Mouse (Mus musculus): Measurements from ENCODE around the gene Cabp4. TPM values are rescaled to one million over a fixed set of nuclear protein-coding genes. Genes with fewer than 3 reads are reported as not detected.
"Not testable (repeated sequence)": the region's sequence is repeated elsewhere in the genome, so short reads cannot be mapped to it uniquely, and the experiment has no call there.

The Cabp4 gene
- total RNA-seq, 2 experiments from 2014 or later = not detected

- ATAC-seq (replicated peaks; ENCODE audit: poor library complexity, severe bottlenecking) = no peak
These were observed 16.9 kb downstream of the Cabp4 start for GRCm38 (mm10) chr19:4126759-4127495.

GRCm38 (mm10) chr19:4125741-4126696 is 17.8 kb downstream of the Cabp4 start, which contains the start of gene Aip:
Aip (minus strand) TSS chr19:4125858.
- ATAC-seq (replicated peaks; ENCODE audit: poor library complexity, severe bottlenecking) = peak; percentile 75

- ATAC-seq (replicated peaks; ENCODE audit: poor library complexity, severe bottlenecking) = not testable (repeated sequence)
These were observed 18.6 kb downstream of the Cabp4 start for GRCm38 (mm10) chr19:4125268-4125667.

GRCm38 (mm10) chr19:4124432-4124831 is 19.4 kb downstream of the Cabp4 start:
- ATAC-seq (replicated peaks; ENCODE audit: poor library complexity, severe bottlenecking) = no peak

DNA sequence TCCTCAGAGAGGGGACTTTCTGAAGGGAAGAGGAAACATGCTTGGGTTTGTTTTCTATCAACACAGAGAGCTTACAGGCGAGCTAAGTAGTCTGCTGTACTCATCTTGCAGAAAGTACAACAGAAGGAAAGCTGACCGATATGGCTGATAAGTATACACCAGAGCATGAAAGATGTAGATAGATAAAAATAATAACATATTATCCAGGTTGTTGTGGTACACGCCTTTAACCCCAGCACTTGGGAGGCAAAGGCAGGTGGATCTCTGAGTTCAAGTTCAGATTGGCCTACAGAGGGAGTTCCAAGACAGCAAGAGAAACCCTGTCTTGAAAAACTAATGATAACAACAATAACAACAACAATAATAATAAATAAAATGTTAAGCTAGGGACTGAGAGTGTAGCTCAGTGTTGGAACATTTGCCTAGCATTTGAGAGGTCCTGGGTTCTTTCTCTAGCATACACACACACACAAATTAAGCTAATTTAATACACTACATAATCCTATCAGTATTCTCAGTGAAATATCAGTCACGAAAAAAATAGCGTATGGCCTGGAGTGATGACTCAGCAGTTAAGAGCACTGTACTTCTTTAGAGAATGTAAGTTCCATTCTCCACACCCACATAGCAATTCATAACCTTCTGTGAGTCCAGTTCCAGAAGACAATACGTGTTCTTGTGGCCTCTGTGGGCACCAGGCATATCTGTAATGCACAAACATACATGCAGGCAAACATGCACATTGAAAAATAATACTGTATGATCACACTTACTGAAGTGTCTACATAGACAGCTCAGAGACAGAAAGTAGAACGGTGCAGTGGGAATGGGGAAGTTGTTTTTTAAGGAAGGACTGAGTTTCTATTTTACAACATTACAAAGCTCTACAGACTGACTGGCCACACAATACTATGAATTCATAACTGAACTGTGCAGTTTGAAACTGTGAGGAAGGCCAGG is 21.1 kb downstream of the Cabp4 start:
- ATAC-seq (replicated peaks; ENCODE audit: poor library complexity, severe bottlenecking) = peak; percentile 14; the same call in 1 of the 2 replicates

DNA sequence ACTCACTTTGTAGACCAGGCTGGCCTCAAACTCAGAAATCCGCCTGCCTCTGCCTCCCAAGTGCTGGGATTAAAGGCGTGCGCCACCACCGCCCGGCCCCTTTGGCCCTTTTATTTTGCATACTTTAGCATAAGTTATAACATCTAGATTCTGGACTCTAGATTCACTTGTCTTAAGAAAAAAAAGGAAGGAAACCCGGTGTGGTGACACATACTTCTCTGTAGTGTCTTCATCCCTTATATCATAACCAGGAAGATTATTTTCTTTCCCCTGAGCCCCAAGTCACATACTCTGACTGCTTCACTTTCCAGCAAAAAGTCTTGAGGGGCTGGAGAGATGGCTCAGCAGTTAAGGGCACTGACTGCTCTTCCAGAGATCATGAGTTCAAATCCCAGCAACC is 21.9 kb downstream of the Cabp4 start:
- ATAC-seq (replicated peaks; ENCODE audit: poor library complexity, severe bottlenecking) = peak; percentile 38

DNA sequence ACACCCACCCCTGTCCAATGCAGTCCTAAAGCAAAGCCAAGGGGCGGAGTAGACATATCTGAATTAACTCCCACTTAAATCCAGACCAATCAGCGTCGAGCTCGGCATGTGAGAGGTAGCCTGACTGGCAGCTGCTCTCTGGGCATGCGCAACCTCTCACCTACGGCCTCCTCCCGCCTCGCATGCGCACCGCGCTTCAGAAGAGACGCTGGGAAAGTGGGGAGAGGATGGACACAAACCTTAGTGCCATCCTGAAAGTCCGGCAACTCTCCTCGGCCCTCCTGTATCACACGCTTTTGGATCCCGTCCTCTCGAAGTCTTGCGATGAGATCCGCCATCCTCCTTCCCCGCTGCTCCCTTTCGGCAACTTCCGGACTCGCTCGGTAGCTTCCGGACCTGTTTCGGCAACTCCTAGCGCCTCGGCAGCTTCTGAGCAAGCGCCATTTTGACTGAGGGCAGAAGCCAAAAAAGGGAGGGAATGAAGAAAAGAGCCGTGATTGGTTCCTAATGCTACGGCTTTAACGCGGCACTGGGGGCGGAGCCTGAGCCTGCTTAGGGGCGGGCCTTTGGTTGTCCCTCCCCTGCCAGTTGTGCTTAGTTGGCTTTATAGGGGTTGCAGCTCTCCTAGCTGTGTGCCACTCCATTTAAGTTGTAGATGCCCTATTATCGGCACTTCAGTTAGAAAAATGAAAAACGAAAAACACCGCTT is 22.6 kb downstream of the Cabp4 start:
- peak; percentile 68 for ATAC-seq (replicated peaks; ENCODE audit: poor library complexity, severe bottlenecking)

GRCm38 (mm10) chr19:4120496-4120895 is 23.3 kb downstream of the Cabp4 start:
- ATAC-seq (replicated peaks; ENCODE audit: poor library complexity, severe bottlenecking) = no peak

- ATAC-seq (replicated peaks; ENCODE audit: poor library complexity, severe bottlenecking) = no peak
These were observed 23.9 kb downstream of the Cabp4 start for GRCm38 (mm10) chr19:4119716-4120487.

GRCm38 (mm10) chr19:4118350-4118749 is 25.5 kb downstream of the Cabp4 start:
- no peak for ATAC-seq (replicated peaks; ENCODE audit: poor library complexity, severe bottlenecking)

DNA sequence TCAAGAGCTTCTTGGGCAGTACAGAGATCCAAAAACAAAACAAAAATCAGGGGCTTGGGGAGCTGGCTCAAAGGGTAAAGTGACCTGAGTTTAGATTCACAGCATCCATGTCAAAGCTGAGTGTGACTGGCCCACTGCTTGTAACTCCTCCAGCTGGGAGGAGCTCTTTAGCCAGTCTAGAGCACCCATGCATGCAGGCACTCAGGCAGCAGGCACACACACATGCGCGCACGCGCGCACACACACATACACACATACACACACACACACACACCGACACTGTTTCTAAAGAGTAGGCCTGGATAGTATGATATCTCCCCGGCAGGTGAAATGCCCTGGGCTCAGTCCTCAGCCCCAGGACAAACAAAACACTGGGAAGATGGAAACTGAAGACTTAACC is 26.8 kb downstream of the Cabp4 start:
- no peak for ATAC-seq (replicated peaks; ENCODE audit: poor library complexity, severe bottlenecking)

DNA sequence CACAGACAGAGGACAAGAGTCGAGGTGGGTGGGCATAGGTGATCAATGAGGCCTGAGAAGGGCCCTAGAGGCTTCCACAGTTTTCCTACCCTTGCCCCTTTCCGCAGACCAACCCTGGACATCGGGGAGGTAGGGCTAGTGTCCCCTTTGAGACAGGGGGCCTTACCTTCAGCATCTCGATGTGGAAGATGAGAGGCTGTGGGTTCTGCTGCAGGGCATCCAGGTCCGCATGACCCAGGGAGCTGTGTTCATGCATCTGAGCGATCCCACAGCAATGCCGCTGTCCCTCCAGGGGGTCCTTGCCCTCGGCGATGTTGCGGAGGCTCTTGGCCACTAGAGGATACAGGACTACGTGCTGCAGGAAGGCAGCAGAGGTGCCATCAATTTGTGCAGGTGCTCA is 28.0 kb downstream of the Cabp4 start:
- no peak for ATAC-seq (replicated peaks; ENCODE audit: poor library complexity, severe bottlenecking)

- ATAC-seq (replicated peaks; ENCODE audit: poor library complexity, severe bottlenecking) = no peak
These were observed 28.7 kb downstream of the Cabp4 start for GRCm38 (mm10) chr19:4115144-4115543.

DNA sequence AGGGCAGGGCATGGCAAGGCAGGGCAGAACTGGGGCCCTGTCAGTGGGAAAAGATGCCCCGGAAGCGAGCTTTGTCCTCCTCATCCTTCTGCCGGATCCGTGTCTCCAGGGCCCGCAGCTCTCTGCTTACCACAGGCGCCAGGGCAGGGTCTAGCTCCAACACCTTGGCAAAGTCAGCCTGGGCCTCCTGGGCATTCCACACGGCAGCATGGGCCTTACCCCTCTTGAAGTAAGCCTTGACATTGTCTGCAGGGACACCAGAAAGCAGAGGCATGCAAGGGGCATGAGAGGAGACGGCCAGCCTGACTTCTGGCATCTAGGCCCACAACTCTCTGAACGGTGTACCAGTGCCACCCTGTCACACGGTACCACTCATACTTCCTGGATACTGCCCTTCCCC is 29.3 kb downstream of the Cabp4 start:
- no peak for ATAC-seq (replicated peaks; ENCODE audit: poor library complexity, severe bottlenecking)

DNA sequence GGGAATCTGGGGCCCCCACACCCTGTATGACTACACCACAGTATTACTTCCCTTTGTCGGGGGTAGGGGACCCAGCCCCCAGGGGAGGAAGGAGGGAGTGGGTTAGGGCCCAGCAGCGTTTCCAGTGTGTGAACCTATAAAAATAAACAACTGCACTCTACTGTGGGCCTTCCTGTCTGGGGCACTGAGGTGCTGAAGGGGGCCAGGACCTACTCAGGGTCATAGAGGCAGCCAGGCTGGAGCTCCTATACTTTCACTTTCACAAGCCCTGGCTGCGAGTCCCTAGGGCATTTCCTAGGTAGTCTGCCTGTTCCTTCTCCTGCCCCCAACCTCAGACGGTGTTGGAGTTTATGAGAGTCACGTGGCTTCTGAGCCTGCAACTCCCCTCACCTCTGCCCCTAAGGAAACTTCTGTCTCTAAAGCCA is 30.0 kb downstream of the Cabp4 start:
- peak; percentile 63 for ATAC-seq (replicated peaks; ENCODE audit: poor library complexity, severe bottlenecking)

DNA sequence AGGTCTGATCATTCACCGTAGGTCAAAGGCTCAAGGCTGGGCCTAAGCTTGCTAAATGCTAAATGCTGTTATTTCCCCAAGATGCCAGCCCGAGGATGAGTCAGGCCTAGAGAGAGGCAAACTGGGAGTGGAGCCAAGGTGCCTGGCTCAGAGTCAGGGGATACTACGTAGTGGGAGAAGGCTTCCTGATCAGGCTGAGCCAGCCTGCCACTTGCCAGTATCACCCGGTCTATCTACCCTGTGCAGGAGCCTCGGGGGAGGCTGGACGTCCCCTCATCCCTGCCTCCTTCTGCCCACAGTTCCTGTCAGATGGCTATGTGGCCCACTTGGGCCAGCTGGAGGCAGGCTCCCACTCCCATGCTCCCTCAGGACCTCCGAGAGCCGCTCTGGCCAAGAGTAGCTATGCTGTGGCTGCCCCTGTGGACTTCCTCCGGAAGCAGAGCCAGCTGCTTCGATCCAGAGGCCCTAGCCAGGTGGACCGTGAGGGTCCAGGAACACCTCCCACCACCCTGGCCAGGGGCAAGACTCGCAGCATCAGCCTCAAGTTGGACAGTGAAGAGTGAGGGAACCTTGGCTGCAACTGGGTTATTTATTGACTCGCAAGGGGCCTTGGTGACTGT is 30.5 kb downstream of the Cabp4 start:
- peak; percentile 55 for ATAC-seq (replicated peaks; ENCODE audit: poor library complexity, severe bottlenecking)

DNA sequence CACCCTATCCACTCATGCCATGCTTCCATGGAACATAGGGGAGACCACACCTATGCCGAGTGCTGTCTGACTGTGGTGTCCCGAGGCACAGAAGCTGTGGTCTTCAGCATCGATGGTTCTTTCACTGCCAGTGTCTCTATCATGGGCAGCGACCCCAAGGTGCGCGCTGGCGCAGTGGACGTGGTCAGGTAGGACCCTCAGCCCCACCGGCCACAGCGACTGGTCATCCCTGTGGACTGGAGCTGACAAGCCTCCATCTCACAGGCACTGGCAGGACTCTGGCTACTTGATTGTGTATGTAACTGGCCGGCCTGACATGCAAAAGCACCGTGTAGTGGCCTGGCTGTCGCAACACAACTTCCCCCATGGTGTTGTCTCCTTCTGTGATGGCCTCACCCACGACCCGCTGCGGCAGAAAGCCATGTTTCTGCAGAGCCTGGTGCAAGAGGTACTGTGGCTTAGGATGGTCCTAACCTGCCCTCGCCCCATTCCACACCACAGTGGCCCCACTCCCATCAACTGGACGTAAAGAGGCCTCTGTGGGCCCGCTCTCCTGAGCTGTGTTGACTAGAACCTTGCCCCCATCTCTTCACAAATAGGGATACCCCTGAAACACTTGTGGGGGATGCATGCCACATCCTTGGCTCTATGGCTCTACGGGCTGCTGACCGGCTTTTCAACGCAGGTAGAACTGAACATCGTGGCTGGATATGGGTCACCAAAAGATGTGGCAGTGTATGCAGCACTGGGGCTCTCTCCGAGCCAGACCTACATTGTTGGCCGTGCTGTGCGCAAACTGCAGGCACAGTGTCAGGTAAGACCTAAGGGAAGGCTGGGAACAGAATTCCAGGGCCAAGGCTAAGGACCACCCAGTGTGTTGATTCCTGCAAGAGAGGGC is 31.5 kb downstream of the Cabp4 start:
- ATAC-seq (replicated peaks; ENCODE audit: poor library complexity, severe bottlenecking) = peak; percentile 56

Data from granulocyte monocyte progenitor cell, adult 5-6 weeks (primary cell).